ENCODE assay signal across 16 mouse cellular contexts in the genomic region with DNA sequence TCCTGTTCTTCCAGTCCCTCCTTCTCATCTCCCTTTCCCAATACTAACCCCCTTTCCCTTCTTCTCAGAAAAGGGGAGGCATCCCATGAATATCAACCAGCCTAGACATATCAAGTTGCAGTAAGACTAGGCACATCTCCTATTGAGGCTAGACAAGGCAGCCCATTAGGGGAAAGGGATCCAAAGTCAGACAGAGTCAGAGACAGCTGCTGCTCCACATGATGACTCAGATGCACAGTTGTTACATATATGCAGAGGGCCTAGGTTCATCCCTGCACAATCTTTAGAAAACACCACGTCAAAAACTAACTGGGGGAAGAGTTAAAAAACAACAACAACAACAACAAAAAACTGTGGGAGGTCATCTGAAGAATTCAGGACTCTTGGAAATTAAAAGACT.
"Had no signal": no experiment of that assay in that cellular context is flagged by ENCODE, and none has a peak within 500 bp of the region (broad histone marks: within the 10 kb centered on the region; RNA-seq: fewer than 3 reads in every experiment).

No protein-coding gene starts in this region.

- H3K4me2 ChIP-seq: neural tube, embryonic 12.5 days; neural tube, embryonic 13.5 days; neural tube, embryonic 15.5 days; stomach, embryonic 15.5 days had no signal

- H3K4me1 ChIP-seq: neural tube, embryonic 12.5 days; neural tube, embryonic 13.5 days; neural tube, embryonic 15.5 days; stomach, embryonic 15.5 days had no signal

- H3K27me3 ChIP-seq: neural tube, embryonic 12.5 days; neural tube, embryonic 13.5 days; neural tube, embryonic 15.5 days; stomach, embryonic 15.5 days had no signal

- H3K27ac ChIP-seq: neural tube, embryonic 12.5 days; neural tube, embryonic 13.5 days; neural tube, embryonic 15.5 days; stomach, embryonic 15.5 days; stomach, postnatal 0 days had no signal

- H3K9me3 ChIP-seq: neural tube, embryonic 12.5 days; neural tube, embryonic 13.5 days; neural tube, embryonic 15.5 days; stomach, embryonic 15.5 days had no signal

- H3K4me3 ChIP-seq: neural tube, embryonic 12.5 days; neural tube, embryonic 13.5 days; neural tube, embryonic 15.5 days; stomach, embryonic 15.5 days had no signal

- DNase-seq: retina, postnatal 1 day; right cerebral cortex, adult 18-20 months; right cerebral cortex, postnatal 14 days; right cerebral cortex, postnatal 25 days; right cerebral cortex, postnatal 4 days; spleen, adult 18-20 months; thymus, adult 18-20 months; thymus, adult 2 months; thymus, postnatal 14 days; thymus, postnatal 25 days; thymus, postnatal 4 days had no signal

- H3K9ac ChIP-seq: neural tube, embryonic 12.5 days; neural tube, embryonic 13.5 days; neural tube, embryonic 15.5 days; stomach, embryonic 15.5 days had no signal

- H3K36me3 ChIP-seq: neural tube, embryonic 12.5 days; neural tube, embryonic 13.5 days; neural tube, embryonic 15.5 days; stomach, embryonic 15.5 days had no signal
